Mouse (Mus musculus): ENCODE measurements around the gene Rrp12.

DNA sequence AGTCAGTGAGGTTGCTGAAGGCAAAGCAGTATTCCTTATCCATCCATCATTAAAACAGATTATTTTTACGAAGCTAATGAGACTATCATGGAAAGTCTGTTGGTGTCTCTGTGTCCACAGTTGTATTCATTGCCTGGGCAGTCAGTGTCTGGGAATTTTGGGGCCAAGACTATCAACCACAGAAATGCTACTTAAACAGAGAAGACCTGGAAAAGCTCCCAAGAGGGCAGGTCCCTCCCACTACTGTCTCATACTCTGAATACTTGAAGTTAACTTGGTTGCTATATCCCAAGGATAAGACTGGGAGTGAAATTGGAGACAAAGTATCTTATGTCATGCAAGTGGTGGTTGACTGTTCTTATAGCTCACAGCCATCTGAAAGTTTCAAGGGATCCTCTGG, 39.9 kb upstream of the Rrp12 start:
- TF ChIP-seq POLR2A (IDR thresholded peaks at IDR 0.05; ENCODE audit: low read depth, low read length), result no peak
- no peak for TF ChIP-seq CTCF (IDR thresholded peaks at IDR 0.05; ENCODE audit: extremely low read depth, insufficient read depth, insufficient read length, insufficient replicate concordance)
